Mouse (Mus musculus) large intestine, adult 2 months (tissue): ENCODE data around the gene Sash1. TPM values are rescaled to one million over a fixed set of nuclear protein-coding genes. Genes with fewer than 3 reads are reported as not detected.

Experiments used
- DNase-seq: peaks from one replicate; pipeline ENCODE4 v3.0.0-alpha.2; 2012; ENCODE audit warnings: low read depth, low spot score
- WGBS: fragments of 180-500 bp; shearing (Covaris S2); methylation state at CpG from one replicate; pipeline ENCODE4 v1.1.7; 2018; 5-methylcytosine and 5-hydroxymethylcytosine counted together
- polyA plus RNA-seq: library from polyadenylated mRNA; depleted of rRNA; stranded (reverse); fragments of >200 nt; gene quantifications from 2 replicates; pipeline ENCODE4 v1.2.3, GENCODE M21; 2012; rRNA removed

Sash1 gene
- polyA plus RNA-seq: 5.1 and 10.2 TPM in 2 replicates

DNA sequence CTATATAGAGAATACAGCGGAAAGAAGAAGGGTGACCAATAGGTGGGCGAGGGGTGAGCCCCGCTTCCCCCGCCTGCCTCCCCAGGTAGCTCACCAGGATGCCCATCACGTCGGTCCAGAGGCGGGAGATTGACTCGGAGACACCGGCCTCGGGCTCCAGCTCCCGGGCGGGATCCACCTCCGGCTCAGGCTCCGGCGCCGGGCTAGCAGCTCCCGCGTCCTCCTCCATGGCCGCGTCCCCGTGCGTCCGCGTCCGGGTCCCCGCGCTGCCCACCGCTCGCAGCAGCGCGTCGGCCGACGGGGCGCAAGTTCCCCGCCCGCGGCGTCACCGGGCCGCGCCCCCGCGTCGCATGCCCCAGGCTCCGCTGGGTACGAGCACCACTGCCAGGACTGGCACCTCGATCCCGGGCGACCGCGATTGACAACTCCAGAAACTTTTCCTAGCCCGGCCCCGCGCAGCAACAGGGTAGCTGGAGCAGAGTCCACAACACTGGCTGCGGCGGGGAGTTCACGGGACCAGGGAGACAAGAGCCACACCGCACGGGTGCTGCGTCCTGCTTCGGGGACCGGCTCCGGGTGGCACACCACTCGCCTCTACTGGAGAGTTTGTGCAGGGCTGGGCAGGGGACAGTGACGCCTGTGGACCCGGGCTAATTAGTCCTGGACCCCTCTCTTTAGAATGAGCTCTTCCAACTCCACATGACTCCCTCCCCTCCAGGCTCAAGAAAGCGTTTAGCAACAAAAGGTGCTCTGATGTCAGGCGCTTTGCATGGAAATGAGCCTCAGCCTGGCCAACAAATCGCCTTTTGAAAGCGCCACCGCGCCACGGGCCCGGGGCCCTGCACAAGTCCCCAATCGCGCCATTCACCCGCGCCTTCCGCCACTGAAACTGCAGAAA is at the start of gene Sash1:
TSS of gene Sash1 (minus strand) at position 441 of the 898 bp plus-strand sequence.
- DNase-seq: no peak
- WGBS: under 1% methylated on average over 78 of the region's 80 CpGs

DNA sequence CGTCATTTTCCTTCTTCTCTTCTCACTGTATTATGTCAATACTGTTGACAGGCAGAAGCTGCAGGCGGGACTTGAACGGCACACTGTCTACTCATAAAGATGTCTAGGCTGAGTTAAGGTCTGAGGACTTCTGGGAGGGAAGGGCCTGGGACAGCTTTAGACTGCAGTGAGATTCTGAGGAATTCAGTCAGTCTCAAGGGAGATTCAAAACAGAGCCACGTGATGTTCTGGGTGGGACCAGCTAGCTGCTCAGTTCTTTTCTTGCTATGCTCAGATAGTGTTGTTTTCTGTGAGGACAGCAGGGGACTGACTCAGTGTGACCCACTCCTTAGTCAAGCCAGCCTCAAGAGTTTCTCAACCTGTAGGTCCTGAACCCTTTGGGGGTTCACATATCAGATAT is 49.7 kb upstream of the Sash1 start:
- DNase-seq: no peak
- 32% methylated on average over 4 of the region's 4 CpGs for WGBS

DNA sequence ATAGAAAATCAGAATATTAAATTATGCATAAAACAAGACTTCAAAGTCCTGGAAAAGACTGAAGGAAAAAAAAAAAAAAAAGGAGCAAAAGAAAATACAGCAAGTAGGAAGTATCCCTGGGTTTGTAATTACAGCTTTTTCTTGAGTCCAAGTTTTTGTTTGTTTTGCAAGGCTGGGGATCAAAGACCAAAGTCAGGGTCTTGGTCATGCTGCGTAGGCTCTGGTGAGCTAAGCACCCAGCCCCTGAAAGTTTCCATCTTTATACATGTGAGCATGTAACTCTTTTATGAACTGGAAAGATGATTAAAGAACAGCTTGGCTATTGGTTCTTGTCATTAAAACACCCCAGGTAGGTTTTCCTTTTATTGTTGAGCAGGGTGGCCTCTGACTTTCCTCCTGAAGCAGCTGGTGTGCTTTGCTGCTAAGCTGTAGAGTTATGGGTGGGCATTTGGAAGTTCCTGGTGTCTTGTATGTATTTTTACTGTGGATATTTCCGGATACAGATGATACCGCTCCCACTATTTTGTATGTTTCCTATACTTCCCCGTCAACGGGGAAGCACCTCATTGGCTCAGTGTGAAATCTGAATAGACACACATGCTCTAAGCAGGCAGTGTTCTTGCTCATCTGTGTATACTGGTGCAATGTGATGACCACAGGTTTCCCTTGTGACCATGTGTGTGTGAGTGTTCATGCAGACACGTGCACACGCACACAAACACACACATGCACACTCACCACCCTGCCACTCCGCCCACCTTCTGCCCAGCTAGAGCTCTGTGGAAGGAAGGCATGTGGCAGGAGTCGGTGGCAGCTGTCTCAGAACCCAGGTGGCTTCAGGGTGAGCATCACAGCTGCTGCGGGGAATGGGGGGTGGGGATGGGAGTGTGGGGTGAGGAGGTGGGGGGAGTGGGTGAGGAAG is 47.8 kb upstream of the Sash1 start:
- DNase-seq: no peak
- WGBS: 27% methylated on average over 10 of the region's 10 CpGs

DNA sequence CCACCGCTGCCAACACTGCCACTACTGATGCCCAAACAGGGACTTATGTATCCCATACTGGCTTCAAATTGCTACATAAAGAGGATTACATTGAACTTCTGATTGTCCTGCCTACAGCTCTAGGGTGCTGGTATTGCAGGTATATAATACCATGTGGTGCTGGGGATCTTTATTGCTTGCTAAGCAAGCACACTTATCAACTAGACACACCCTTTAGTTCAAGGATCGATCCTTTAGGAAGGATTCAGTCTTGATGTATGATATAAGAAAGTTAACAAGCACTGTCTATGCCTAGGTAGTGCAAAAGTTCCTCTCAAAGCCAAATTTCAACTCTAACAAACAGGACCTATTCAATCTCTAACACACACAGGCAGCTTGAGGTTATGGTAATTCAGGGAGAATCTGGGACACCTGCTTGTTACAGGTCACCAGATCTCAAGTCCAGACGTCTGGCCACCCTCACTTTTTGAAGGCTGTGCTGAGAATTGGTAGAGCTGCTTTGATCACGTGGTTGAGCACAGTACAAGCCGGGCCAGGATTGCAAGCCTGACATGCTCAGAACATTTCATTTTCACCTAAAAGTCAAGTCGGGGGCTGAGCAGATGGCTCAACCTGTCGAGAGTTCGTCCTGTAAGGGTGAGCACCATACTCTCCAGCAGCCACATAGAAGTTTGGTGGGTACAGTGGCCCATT is 45.8 kb upstream of the Sash1 start:
- no peak for DNase-seq
- WGBS: 47% methylated on average over 8 of the region's 8 CpGs

DNA sequence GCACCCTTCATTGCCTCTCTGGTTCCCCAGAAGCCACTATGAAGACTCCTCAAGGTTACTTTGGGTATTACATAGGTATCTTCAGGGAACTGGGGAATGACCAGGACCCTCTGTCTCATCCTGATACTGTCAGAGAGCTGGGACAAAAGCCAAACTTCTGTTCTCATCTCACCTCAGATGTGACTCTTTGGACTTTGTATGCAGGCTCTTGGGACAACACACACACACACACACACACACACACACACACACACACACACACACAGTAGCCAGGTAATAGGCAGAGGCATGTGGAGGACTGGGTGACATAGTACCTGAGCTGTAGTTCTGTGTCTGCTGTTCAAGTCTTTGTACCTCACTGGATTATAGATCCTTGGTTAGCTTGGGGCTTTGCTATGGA is 44.8 kb upstream of the Sash1 start:
- no peak for DNase-seq

DNA sequence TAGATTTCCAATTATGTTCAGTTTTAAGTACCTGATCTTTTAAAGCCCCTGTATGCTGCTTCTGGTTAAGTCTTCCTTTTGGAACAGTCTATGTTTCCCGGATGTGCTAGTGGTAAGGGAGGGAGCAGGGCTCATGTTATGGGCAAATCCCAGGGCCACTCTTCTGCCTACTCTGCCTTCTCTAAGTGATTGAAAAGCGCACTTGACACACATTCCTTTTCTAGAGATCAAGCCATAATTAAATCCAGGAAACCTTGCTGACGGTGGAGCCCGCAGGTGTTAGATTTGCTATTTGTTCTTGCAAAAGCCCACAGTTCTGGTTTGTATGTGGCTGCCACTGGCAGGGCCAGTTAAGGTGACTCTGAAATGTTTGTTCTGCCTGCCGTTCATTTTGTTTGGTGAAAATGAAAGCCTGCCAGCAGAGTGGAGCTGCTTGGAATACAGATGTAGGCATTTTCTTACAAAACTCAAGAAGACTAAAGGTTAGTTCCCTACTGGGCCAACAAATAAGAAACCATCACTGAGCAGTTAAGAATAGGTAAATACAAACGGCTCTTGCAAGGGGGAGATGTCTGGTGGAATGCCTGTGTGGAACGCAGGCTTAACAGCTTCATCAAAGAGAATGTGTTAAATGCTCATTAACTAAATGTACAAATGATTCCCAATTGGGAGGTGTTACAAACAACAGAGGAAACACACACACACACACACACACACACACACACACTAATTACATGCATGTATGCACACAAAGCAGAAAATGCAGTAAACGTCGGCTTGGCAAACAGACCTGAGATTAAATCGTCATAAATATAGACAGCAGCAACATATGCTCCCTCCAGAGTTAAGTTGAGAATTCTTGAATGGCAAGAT is 43.1 kb upstream of the Sash1 start:
- WGBS: 30% methylated on average over 10 of the region's 10 CpGs
- no peak for DNase-seq

DNA sequence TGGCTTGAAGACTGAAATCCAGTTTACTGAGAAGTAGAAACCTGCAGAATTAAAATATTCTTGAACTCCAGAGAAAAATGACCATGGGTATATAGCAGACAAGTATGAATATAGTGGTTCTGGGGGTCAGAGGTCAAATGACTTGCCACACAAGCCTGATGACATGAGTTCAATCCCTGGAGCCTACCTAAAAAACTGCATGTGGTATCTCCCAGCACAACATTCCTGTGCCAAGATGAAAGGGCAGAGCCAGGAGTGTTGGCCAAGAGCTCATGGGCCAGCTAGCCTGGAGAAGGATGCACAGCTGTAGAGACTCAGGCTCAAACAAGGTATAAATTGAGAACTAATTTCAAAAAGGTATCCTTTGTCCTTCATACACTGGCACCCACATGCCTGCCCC is 42.4 kb upstream of the Sash1 start:
- DNase-seq: no peak

DNA sequence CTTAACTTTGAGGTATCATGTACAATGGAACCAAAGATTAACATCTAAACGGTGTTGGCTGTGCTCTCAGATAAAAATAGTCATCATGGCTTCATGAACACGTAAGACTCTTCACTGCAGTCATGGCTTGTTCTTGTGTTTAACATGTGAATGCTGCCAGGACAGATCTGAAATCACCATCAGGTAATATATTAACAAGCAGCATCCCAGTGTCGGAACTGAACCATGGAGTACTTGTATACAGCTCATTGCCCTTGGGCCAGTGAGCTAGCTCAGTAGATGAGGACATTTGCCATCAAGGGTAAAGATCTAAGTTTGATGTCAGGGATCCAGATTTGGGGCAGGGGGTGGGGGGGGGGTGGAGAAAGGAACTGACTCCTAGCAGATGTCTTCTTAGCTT is 41.0 kb upstream of the Sash1 start:
- WGBS: 96% methylated on average over 3 of the region's 3 CpGs
- no peak for DNase-seq

DNA sequence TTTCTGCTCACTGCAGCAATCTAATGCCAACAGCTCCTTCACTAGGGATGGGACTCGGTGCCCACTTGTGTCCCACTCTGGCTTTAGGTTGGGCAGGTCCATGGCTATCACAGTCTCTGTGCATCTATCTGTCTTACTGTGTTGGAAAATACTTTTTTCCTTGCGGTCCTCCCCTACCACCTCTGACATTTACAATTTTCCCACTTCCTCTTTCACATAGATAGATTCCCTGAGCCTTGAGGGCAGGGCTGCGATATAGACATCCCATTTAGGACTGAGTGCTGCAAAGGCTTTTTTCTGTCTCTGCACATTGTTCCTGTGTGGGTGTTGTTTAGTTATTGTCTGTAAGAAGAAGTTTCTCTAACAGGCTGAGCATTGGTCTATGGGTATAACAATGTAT is 40.4 kb upstream of the Sash1 start:
- DNase-seq: no peak
- 84% methylated on average over 3 of the region's 3 CpGs for WGBS

DNA sequence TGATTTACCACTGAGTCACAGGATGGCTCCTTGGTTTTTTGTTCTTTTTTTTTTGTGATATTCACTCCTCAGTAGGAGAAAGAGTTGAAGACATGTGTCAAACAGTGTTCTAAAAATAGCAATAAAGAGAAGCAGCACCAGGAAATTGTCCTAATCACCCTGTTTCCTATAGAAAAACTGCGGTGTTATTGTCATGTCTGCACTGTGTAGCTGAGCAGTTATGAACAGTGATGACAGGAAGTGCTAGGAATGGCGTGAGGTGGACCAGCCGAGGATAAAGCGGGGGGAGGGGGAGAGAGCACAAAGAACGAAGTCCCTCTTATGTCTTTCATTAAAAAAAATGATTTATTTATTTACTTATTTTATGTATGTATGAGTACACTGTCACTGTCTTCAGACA is 39.4 kb upstream of the Sash1 start:
- WGBS: 65% methylated on average over 5 of the region's 5 CpGs
- no peak for DNase-seq

DNA sequence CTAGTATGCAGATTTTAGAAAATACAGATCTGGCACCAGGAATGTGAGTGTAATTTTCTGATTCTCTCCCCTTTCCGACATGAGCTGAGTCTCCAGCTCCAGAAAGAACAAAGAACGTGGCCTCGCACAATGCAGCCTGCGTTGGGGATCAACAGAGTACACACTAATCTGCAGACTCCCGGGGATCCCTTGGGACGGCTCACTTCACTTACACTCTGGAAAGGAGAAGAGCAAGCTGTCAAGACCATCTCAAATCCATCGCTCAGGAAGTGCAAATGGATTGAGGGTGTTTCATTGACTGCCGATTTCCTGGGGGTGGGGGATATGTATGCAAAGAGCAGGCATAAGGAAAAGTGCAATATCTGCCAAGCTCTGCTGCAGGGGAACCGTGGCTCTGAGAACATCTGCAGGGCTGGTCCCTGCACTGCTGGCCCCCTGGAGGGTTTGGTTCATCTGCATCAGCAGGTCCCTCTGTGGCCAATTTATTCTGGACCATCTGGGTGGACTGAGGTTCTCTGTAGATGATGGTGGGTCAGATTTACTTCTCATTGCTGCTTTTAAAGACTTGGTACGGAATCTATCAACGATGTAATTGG is 35.3 kb upstream of the Sash1 start:
- WGBS: 88% methylated on average over 11 of the region's 11 CpGs

DNA sequence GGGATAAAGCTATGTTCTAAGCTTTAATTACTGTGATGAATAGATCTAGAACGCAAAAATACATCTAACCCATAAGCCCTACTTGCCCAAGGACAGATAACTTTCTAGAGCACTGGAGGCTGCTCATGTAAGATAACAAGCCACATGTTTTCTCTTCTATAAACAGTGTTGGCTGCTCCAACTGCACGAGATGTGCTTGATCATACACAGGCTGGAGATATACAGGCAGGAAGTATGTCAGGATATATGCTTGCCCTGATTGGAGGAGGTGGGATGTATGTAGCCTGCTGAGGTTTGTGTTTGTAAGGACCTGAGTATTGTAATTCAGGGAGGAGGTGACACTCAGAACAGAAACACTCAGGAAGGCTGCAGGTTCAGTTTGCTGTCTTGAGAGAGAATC is 31.9 kb upstream of the Sash1 start:
- 75% methylated on average over 2 of the region's 2 CpGs for WGBS
- no peak for DNase-seq

More for the DNA sequence above, 35.3 kb upstream of the Sash1 start:
- no peak for DNase-seq

DNA sequence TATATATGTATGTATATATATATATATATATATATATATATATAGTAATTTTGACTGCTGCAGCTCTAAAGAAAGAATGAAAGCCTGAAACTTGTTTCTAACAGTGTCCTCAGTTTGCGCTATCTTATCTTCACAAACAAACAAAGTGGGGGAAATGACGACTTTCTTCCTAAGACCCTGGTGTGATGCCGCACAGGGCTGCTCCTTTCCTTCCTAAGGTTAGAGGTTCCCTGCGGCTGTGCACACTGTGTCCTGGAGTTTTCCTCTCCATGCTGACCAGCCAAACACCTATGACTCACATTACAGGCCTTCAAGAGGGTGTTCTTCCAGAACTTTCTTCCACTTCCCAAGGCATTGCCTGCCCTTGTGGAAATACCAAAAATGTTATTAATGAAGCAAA is 31.5 kb upstream of the Sash1 start:
- DNase-seq: no peak
- WGBS: 85% methylated on average over 4 of the region's 4 CpGs

DNA sequence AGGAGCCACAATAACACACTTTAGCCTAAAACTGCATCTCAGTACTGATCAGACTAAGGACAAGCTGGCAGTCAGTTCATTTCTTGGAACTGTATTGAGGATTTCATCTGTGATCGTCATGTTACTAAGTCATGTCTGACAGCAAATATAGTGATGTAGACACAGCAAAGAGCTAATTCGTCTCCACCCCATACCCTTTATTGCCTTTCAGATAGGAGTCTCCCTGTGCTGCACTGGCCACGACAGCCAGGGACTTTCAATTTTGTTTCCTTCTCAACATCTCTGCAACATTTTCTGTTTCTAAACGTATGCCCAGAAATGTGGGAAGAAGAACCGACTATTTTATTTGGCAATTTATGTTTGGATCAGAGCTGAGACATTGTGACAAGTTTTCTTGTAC is 29.9 kb upstream of the Sash1 start:
- no peak for DNase-seq
- 27% methylated on average over 5 of the region's 5 CpGs for WGBS

DNA sequence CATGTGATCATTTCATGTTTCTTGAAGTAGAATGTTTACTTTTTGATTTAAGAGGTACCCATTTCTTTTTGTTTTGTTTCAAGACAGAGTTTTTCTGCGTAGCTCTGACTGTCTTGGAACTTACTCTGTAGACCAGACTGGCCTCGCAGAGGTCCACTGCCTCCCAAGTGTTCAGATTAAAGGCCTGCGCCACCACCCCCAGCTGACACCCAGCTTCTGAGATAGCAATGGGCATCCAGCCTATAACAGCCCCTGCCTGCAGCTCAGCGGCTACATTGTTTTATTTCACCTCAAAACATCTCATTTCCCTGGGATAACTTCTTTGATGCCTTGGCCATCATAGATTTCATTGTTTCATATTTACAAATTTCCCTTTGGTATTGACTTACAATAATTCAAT is 28.0 kb upstream of the Sash1 start:
- no peak for DNase-seq
- WGBS: 86% methylated on average over 4 of the region's 4 CpGs

DNA sequence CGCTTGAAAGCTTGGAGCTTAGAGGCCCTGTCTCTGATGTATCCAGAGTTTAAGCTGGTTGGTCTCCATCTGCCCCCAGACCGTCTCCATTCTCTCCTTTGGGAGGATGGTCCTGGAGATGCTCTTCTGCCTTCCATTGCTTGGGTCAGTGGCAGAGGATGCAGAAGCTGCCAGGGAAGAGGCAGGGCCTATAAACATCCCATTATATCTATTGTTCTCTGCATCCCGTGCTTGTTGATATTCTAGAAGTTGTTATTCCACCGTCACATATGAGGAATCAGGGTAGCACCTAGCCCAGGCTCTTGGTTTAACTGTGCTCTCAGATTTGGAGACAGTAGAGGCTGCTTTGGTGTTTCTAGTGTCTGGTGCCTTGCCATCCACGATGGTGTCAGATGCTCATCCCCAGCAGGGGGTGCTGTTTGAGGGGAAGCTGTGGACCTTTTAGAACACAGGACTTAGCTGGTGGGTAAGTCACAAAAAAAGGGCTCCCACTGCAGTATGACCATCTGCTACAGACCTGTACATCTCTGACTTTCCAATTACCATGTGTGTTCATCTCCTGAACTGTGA is 26.9 kb upstream of the Sash1 start:
- DNase-seq: no peak
- WGBS: 66% methylated on average over 5 of the region's 5 CpGs

DNA sequence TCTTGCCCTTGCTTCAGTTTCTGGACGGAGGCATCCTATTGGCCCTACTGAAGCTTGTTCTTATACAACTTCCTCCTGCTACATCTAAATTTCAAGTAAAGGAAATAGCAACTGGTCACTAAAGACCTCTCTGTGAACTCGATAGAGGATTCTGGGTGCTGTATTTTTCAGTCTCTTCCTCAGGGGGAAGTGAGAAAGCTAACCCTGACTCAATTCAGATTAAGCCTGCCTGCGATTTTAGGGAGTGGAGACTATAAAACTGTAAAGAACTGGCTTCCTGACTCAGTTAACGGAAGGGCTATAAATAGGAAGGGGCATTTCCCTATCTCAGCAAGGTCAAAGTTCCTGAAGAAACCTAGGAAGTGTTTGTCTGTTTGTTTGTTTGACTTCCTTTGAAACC is 26.3 kb upstream of the Sash1 start:
- WGBS: 33% methylated on average over 4 of the region's 4 CpGs
- no peak for DNase-seq

DNA sequence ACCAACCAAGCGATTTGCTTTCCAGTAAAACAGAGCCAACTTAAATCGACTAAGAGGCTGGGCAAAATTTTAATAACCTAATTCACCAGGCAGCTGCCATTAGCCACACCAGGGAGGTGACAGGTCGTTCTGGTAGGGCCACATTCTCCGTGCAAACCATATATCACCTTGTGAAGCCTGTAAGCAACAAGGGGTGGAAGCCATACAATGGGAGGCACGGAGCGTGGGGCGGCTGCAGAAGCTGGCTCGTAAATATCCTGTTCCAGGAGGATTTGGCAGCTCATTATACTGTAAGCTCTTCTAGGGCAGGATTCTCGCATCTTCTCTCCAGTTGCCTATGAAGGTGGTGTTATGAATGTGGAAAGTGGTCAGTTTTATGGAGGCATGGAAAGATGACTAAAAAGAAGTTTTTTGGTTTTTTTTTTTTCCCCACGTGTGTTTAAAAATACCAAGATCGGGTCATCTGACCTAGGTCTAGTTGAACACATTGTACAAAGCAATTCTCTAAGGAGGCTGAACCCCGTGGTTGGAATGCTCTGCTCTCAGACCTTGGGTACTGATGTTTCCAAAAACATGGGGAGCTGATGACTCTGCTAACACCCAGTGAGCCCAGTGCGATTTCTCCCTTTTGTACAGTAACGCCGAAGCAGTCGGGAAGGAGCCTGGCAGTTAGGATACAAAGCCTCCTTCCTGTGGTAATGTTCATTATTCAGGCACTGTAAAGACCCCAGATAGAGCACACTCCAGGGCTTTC is 24.5 kb upstream of the Sash1 start:
- WGBS: 62% methylated on average over 16 of the region's 16 CpGs
- no peak for DNase-seq
